Mouse (Mus musculus): ENCODE measurements around the gene Pxylp1. TPM values are rescaled to one million over a fixed set of nuclear protein-coding genes. Genes with fewer than 3 reads are reported as not detected.

The Pxylp1 gene
- total RNA-seq, 2 experiments from 2014 or later = 18.7 to 23.6 TPM

DNA sequence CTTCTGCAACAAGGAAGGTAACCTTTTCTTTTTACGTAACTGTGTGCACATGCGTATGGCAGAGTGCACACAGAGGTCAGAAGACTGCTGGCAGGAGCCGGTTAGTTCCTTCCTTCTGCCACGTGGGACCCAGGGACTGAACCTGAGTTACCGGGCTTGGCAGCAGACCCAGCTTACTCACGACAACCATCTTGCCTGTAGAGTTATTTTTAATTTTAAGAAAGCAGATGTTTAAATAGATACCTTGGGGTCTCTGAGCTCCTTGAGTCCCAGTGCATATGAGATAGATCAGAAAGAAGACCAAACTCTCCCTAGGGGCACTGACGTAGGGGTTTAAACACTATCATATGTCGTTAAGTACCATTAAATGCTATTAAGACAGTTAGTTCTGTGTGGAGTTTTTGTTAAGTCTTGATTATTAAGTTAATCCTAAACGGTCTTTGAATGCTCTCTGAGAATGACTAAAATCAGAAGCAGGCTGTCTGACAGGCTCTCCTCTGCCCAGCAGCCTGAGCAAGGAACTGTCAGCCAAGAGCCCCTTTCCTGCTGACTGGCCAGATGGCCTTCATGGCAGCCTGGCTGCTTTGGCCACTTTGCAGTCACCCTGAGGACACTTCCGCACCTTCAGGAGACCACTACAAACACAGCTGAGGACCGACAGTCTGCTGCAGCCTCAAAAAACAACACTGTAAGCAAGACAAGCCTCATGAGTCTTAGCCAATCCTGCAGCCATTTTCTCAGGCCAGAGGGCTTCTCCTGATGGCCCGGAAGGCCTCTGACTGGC, 65.3 kb downstream of the Pxylp1 start:
- no peak for DNase-seq (ENCODE audit: low spot score in 2 of 2)

DNA sequence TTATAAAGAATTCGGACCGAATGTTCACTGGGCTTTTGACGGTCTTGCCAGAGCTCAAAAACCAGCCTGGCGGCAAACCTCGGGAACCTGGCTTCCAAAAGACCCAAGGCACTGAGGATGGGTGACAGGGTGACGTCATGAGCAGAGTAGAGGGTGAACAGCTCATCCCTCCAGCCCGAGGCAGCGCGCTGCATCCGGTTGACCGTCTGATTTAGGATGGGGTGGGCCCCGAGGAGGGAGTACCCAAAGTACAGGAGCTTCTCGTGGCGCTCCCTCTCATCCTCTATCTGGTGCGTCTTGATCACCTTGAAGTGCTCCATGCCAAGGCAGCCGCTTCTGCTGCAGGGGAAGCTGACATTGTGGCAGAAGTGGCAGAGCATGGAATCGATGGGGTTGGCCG, 67.6 kb downstream of the Pxylp1 start:
- no peak for DNase-seq (ENCODE audit: low spot score in 2 of 2)

DNA sequence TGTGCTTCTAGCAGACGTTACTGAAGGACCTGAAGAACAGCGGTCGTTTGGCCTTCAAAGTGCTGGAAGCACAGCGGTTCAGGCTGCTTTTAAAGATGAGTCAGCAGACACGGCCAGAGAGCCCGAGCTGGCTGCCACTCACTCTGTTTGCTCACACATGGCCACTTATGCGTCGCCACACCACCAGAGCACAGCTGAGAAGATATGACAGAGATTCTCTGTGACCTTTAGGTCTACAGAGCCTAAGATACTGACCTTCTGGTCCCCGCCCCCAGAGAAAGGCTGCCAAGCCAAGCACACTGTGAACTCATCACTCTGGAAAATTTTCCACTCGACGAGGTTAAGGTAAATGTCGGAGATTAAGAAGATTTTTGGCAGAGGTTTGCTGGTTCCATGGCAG, 68.4 kb downstream of the Pxylp1 start:
- DNase-seq (ENCODE audit: low spot score in 2 of 2) = no peak

DNA sequence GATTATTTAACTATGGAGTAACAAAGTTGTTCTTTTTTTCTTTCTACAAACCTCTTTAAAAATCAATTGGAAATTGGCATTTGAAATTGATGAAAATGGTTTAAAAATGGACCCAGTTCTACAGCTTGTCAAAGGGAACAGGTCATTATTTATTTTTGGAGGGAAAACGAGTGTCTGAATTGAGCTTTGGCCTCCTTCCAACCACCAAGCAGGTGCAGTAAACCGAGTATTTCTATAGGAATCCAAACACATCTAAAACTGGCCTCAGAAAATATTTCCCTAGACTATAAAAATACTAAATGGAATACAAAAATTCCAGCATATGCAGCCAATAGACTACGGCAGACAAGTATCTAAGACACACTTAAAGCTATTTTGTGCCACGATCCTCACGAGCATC, 68.9 kb downstream of the Pxylp1 start:
- no peak for DNase-seq (ENCODE audit: low spot score in 2 of 2)

DNA sequence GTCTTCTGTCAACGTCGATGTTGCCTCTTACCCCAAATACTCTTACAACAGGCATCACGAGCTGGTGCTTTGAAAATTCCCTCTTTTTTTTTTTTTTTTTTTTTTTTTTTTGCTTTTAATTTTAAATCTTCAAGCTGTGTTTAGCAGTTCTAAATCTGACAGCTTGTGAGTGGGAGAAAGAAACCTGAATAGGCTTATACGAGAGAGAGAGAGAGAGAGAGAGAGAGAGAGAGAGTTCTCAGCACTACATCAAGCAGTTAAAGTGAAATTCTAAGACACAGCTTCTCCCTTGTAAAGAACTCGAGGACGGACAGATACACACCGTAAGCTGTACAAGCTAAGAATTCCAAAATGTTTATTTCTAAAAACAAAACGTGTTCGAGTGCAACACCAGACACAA, 69.5 kb downstream of the Pxylp1 start:
- no peak for DNase-seq (ENCODE audit: low spot score in 2 of 2)

DNA sequence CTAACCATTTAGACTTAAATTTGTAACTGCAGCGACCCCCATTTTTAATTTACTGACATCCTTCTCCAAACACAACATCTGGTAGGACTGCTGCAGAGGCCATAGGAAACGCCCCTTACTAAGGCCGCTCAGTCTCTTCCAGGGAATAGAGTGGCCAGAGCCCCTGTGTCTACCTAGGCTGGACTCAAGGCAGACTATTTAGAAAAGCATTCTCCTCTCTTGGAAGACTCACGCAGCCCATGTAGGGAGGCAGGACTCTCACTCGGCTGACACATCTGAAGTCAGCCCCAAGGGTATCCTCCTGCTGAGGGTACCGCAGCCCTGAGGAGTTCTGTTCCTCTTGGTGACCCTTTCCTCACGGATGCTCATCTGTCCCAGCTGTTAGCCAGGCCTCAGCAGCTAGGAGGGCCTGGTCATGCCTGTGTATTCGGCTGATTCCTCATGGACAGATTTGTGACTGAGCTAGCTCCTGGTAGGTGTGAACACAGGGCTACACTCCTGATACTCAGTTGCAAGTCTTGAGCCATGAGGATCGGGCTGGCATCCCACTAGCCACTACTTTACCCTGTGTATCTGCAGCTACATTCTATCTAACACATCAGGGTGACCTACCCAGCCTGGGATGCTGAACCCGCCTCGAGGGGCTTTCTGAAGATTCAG, 73.5 kb downstream of the Pxylp1 start:
- DNase-seq (ENCODE audit: low spot score in 2 of 2) = no peak

DNA sequence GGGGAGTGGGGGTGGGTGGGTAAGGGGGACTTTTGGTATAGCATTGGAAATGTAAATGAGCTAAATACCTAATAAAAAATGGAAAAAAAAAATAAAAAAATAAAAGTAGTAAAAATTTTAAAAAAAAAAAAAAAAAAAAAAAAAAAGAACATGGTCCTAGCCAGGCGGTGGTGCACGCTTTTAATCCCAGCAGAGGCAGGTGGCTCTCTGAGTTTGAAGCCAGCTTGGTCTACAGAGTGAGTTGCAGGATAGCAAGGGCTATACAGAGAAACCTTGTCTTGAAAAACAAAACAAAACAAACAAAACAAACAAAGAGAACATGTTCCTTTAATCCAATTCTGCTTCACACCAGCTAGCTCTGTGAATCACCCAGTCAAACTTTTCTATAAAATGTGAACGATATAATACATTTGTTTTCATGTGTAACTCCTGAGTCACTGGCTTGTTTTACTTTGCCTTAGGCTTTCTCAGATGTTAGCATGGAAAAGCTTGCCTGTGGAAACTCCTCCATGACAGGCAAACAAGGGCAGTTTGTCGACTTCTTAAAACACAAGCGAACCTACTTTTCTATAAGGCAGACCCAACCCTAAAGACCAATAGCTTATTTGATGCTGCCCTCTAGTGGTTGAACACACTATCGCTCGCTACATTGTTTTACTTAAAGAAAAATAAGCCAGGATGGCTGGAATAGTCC, 74.2 kb downstream of the Pxylp1 start:
- peak in 1 of 2 experiments; percentile 82 for DNase-seq (ENCODE audit: low spot score in 2 of 2)

DNA sequence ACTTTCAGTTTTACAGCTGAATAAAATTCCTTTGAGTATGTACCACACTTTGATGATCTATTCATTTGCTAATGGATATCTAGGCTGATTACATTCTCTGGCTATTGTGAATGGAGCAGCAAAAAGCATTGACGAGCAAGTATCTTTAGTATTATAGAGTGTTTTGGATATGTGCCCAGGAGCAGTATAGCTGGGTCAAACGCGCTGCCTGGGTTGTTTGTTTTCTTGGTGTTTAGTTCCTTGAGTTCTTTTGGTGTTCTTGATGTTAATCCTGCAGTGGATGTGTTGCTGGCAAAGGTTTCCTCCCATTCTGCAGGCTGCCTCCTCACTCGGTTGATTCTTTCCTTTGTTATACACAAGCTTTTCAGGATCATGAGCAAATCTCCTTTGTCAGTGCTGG, 80.5 kb downstream of the Pxylp1 start:
- DNase-seq (ENCODE audit: low spot score in 2 of 2) = no peak

DNA sequence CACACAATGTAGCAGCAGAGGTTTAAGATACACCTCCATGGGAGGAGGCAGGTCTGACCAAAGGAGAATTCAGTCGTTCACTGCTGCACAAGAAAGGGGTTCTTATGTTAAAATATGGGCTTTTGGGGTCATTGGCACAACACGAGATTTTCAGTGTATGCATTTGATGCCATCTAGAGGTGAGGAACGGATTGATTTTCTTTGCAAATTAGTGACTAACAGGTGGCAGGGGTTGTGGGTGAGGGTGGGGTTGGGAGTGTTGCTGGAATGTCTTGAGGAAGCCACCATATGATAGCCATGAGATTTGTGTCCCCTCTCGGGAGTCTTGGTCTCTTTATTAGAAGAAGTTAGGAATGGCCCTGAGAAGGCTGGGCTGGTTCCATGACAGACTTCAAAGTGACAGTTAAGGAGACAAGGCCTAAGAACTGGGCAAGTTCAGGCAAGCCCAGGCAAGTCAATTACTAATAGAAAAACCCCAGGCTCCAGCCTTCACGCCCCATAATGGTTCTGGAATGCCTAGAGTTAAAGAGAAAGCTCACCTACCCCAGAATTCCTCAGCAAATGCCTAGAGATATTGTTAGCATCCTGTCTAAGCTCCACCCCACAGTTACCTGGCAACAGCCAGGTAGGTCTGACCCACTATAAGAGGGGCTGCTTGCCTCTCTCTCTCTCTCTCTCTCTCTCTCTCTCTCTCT, 92.2 kb downstream of the Pxylp1 start:
- DNase-seq (ENCODE audit: low spot score in 2 of 2) = peak in 1 of 2 experiments; percentile 9

DNA sequence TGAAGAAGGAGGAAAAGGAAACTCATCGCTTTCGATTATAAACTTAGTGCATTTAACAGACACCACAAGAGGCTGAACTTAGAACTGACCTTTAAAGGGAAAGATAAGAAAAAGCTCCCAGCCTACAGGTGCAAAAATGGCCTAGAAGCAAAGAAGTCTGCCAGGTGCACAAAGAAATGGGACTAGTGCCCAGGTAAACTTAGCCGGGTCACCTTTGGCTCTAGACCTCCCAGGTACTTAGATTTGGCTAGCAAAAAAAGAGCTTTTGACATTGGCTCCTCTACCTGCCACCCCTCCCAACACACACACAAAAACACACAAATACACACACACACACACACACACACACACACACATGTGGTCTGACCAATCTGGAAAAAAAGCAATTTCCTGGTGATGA, 95.2 kb downstream of the Pxylp1 start:
- DNase-seq (ENCODE audit: low spot score in 2 of 2) = no peak

DNA sequence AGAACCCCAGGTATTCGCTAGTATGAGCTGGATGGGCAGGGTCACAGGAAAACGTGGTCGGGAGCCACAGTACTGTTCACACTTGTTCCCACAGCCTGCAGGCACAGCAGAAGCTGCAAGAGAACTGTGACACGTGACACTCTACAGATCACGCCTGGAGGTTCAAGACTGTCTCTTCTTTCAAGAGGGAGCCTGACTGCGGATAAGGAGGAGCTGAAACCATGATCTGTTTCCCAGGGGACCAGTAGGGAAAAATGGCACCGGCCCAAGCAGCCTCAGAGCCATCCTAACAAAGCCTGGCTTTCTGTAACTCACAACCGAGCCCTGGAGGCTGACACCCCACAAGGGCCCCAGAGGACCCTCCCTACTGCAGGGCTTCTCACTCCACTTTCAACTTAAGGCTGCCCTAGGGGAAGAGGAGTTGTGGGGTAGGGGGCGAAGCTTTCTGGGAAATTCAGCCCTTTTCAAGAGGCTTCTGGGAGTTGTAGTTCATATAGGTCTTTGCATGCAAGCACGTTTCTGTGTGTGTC, 97.0 kb downstream of the Pxylp1 start:
- peak; percentile 15 to 58 for DNase-seq (ENCODE audit: low spot score in 2 of 2)

DNA sequence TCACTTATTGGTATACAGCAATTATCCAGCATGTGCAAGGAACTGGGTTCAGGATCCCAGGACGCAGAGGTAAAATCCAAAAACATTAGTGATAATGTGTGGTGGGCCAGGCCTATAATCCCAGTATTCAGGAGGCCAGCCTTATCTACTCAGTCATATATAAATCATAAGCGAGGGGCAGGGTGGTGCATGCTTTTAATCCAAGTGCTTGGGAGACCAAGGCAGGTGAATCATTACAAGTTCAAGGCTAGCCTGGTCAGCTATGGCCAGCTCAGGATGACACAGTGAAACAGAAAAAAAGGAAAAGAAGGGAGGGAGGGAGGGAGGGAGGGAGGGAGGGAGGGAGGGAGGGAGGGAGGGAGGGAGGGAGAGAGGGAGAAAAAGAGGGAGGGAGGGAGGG, 97.9 kb downstream of the Pxylp1 start:
- DNase-seq (ENCODE audit: low spot score in 2 of 2) = no peak

DNA sequence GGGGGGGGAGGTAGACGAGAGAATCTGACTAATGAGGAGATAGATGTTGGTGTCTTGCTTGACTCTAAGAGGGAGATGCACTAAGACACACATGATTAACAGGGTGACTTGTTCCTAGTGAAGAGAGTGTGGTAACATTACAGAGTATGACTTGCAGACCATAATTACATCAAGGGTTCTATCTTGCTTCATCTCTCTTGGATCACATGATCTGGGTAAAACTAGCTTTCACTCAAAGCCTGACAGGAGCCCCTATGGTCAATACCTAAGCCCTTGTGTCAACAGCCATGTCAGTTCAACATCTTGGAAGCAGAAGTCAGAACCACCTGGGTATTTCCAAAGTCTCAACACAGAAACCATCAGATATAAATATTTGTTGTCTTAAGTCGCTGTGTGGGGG, 99.9 kb downstream of the Pxylp1 start:
- no peak for DNase-seq (ENCODE audit: low spot score in 2 of 2)

DNA sequence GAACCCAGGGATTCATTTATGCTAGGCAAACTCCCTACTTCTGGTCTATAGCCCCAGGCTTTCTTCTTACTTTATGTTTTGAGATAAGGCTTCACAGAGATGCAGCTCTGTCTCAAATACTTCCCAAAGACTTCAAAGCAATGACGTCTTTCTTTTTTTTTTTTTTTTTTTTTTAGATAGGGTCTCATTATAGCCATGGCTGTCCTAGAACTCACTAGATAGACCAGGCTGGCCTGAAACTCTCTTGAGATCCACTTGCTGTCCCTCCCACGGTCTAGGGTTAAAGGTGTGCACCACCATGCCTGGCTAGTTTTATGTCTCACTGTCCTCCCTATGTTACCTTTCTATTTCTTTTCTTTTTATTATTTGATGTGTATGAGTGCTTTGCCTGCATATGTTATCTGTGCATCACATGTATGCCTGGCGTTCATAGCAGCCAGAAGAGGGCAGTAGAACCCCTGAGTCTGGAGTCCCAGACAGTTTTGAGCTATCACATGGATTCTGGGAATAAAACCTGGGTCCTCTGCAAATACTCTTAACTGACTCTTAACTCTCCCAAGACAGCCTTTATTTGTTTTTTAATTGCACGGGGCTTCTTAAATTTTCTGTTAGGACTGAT, 102.0 kb downstream of the Pxylp1 start:
- no peak for DNase-seq (ENCODE audit: low spot score in 2 of 2)

DNA sequence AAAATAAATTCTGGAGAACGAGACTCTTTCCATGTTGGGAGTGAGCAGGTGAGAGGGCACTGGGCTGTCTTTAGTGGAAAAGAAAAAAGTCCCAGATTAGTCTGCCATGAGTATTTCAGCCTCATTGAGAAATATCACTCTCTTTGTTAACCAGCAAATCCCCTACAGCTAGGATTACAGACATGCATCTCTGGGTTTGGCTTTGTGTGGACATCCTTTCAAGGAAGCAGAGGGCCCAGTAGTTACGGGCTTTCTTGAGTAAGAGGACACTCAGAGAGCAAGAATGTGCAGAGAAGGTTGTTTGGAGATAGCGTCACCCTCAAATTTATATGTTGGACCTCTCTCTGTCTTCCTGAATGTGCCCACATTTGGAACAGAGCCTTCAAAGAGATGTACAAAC, 102.6 kb downstream of the Pxylp1 start:
- DNase-seq (ENCODE audit: low spot score in 2 of 2) = no peak

DNA sequence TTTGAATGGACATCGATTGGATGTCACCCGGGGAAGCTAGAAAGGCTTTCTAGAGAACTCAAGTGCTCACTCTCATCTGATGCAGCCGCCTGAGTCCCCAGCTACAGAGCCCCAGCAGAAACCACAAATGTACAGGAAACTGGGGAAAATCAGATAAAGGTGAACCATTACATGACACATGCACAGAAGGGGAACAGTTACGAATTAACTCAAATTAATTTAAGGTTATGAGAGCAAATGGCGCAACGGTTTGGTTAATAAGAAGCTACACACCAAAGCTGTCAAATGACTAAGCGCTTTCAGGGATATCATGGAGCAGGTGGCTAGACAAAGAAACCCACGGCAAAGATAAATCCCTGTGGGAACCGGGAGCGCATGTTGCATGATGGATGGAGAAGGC, 104.7 kb downstream of the Pxylp1 start:
- no peak for DNase-seq (ENCODE audit: low spot score in 2 of 2)

DNA sequence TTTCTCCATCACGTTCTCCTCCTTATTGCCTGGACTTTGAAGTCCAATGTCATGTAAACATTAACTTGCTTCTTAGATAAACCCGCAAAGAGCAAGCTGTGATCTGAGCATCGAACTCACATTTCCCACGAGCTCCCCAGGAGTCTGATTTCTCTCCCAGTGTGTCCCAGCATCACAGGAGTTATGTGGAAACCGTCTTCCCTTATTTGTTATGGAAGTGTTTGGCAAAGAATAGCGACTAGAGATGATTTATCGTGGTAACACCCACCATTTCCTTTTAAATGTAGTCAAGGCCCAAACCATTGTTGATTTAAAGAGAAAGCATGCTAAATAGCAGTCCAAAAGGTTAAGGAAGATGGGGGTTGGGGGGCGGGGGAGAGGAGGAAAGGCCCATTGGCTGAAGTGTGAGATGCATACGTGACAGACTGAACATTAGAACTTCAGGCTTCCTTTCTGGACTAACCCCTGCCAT, 106.6 kb downstream of the Pxylp1 start:
- no peak for DNase-seq (ENCODE audit: low spot score in 2 of 2)

DNA sequence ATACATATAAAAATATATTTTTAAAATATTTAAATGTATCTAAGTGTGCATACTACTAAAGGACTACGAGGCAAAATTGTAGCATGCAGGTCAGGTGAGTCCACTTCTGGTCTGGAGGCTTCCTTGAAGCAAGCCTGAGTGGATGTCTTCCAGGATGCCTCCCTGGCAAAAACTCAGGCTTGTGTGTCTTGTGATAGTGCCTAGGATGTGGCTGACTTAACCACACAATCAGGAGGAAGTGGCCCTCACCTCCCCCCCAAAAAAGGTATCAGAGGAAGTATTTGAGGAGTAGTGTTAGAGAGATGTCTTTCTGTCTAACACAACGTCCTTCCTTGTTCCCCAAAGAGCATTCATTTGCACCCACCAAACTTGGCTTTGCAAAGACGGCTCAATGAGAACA, 107.3 kb downstream of the Pxylp1 start:
- DNase-seq (ENCODE audit: low spot score in 2 of 2) = no peak

DNA sequence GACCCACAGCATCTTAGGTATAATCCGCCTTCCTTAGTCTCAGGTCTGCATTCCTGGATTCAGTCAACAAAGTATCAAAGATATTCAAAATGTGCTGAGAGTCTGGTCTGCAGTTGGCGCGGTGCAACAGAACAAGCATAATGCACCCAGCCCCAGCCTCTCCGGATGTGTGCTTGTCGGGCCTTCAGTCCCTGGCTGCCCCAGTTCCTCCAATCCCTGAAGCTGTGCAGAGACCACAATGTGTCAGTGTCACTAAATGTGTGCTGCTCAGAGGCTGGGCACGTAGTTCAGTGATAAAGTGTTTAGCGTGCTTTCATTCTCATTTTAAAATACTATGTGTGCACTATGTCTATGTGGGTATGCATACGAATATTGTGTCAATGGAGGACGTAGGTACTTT, 108.8 kb downstream of the Pxylp1 start:
- DNase-seq (ENCODE audit: low spot score in 2 of 2) = no peak

DNA sequence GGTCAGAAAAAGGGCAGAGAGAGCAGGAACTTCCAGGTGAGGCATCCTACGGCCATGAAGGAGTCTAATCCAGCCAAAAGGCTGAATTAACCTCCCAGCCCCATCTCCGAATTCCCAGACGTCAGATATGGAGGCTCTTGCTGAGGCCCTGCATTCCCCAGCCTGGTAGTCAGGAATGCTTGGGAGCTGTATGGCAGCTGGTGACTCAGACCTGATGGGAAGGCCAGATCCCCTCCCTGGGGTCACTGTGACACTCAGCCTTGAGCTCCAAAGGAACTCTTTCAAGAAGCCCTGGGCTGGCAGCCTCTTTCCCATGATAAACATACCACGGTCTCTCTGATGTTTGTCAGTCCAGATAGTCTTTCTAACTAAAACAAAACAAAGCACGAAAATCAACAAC, 109.2 kb downstream of the Pxylp1 start:
- no peak for DNase-seq (ENCODE audit: low spot score in 2 of 2)

DNA sequence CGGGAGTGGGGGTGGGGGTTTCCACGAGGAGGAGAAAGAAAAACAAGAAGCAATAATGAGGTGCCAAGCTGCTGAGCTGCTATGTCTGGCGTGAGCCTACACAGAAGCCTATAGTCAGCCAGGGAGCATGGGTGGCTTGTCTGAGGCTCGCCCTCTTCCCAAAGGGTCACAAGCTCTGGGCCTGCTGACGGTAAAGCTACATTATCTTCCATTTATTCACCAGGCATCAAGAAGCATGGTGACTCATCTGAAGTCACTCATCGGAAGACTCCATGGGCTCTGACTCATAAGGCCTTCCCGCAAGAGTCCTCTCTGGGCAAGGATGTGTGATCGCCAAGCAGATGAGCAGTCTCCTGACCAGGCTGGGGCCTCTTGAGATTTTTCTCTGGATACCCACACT, 110.4 kb downstream of the Pxylp1 start:
- DNase-seq (ENCODE audit: low spot score in 2 of 2) = no peak

All from layer of hippocampus, adult 18-20 months (tissue).